Mouse (Mus musculus): ENCODE measurements at regions not wholly inside any gene's neighbourhood (a gene's known extent, or its start where the extent isn't known, plus 50 kb on each side); places are given as distances from the start of the nearest gene placed in this dataset.

DNA sequence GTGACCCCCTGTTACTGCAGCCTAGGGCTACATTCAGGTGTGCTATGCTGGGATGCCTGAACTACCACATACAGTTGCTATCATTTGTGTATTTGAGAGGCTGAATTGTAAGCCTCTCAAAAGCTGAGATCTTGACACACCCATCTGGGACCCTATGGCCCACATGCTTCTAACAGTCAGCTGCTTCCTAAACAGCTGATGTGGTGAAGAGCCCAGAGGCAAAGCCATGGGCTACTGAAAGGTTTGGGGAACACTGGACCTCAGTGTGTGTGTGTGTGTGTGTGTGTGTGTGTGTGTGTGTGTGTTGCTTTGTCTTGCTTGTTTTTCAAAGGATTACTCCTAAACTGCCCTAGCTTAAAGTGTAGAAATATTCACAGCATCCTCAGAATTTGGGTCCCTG lies 75.0 kb downstream of the Lbh start:
- no peak for DNase-seq (ENCODE audit: low read depth)

DNA sequence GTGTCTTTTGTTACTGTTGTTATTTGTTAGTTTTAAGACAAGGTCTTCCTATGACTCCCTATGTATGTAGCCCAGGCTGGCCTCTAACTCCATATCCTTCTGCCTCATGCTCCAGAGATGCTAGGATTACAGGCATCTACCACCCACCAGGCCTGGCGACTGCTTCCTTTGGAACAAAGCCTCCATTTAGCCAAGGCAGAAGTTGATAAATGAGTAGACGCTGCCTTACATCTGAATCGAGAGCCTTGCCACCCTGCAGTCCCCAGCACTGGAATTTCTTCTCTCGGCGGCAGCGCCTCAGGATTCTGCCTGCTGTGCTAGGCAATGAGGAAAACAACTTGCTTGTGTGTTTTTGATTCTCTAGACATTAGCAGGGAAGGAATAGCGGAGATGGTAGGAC lies 75.5 kb downstream of the Lbh start:
- DNase-seq (ENCODE audit: low read depth): no peak

DNA sequence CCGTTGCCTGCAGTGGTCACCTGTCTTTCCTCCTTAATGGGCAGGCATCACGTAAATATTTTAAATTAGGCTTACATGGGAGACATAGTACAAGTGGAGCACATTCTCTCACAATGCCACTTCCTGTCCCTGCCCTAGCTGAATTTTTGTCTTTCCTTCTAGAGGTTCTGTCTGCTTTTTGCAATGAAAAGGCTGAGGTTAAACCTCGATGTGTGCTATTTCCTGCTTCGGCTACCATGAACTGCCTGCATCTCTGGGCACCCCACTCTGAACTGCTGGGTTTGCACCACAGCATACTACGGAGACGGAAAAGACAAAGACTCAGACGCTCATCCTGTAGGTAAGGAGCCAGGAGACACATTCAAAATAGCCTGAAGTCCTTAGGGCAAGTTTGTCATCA lies 78.4 kb downstream of the Lbh start:
- no peak for DNase-seq (ENCODE audit: low read depth)

DNA sequence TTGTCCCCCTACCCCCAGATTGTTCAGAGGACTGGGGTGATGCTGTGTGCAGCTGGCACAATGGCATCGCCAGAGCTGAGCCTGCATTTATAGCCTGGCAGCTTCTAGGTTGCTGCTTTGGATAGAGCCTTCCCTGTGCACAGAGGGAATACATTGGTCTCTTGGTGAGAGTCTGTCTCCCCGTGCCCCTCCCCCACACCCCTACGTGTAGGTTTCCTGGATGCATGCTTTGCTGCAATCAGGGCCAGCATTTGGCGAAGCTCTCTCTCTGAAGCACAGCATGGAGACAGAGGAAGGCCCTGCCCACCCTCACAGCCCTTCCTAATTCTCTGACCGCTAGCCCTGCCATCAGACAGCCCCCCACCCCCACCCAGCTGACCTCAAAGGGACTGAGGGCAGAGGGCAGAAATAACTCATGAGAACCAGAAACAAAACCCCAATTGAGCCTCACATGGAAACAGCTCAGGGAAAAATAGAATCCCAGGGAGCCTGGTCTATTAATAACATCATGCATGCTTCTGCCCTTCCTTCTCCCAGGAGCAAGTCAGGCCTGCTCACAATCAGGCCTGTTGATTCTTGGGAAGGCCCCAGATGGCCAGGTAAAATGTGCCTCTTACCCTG lies 79.3 kb downstream of the Lbh start:
- DNase-seq (ENCODE audit: low read depth): no peak

DNA sequence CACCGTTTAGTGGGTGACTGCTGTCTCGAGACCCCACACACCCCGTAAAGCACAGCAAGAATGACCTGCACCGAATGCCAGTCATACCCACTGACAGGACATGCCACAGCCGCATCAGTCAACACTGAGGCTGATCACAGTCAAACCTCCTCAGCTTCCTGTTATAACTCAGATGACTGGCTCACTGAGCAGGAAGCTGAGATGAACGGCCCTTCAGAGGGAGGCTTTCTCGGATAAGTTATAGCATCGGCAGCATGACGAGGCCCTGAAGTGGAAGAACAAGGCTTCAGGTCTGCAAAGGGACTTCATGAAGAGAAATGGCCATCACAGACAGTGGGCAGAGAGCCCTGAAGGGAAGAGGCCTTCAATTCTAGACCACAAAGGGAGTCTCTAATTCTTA lies 87.0 kb downstream of the Lbh start:
- DNase-seq (ENCODE audit: low read depth): peak; percentile 17

DNA sequence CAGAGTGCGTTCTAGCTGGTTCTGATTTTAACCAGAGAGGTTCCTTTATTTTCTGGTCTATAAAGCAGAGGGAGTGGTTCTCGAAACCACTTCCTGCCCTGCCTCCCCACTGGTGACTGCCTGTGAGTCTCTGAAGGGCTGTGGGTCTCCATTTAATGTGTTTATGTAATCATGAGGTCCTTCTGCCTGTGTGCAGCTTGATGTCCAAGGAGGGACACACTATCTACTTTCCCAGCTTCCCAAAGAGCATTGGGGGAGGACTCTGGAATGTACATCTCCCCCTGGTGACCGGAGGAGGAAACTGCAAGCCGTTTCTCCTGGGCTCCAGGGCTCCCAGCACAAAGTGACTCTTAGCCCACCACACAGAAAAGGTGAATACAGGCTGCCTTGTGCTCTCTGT lies 90.8 kb downstream of the Lbh start:
- DNase-seq (ENCODE audit: low read depth): peak; percentile 63

DNA sequence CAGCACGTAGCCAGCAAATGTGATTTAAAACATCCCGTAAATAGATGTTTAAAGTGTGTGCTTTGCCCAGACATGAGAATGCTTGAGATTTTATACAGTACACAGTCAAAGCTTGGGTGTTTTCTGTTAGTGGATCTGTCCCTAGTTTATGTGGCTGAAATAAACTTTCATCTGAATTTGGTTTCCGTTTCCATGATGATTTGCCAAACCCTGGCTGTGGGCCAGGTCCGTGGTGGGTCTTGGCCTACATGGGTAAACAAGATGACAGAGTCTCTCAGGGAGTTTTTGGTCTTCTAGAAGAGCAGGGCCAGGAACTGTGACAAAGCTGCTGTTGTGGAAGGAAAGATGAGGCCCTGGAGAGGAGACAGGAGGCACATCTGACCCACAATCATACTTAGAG lies 91.9 kb downstream of the Lbh start:
- DNase-seq (ENCODE audit: low read depth): peak; percentile 83

DNA sequence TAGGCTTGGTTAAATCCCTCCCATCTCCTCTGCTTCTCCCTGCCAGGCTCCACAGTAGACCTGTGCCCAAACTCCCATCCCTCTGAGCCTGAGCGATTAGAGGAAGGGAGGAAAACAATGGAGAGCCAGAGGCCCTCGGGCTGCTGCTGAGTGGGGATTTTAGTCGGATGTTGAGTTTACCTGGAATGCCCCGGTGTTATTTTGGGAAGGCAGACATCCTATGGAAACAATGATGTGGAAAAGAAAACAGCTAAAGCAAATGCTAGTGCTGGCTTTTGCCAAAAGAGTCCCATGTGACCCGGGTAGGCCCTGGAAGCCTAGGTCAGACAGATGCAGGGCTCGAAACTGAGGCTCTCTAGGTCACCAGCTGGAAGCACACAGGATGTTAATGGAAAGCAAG lies 94.3 kb downstream of the Lbh start:
- DNase-seq (ENCODE audit: low read depth): no peak

DNA sequence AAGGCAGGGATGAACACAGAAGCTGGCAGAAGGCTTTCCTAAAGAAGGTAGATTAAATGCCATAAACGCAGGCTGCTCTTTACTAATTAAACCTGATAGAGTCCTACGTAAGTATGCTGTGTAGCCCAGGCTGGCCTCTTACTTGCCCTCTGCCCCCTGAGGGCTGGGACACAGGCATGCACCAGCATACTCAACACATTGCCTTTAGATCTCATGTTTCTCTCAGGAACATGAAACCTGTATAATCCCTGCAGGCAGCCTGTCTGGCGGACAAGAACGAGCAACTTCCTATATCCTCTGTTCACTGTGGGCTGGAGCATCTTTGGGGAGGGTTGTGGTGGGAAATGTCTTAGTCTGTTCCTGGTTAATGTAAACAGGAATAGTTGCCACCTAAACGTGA lies 94.8 kb upstream of the Lclat1 start:
- DNase-seq (ENCODE audit: low read depth): no peak

DNA sequence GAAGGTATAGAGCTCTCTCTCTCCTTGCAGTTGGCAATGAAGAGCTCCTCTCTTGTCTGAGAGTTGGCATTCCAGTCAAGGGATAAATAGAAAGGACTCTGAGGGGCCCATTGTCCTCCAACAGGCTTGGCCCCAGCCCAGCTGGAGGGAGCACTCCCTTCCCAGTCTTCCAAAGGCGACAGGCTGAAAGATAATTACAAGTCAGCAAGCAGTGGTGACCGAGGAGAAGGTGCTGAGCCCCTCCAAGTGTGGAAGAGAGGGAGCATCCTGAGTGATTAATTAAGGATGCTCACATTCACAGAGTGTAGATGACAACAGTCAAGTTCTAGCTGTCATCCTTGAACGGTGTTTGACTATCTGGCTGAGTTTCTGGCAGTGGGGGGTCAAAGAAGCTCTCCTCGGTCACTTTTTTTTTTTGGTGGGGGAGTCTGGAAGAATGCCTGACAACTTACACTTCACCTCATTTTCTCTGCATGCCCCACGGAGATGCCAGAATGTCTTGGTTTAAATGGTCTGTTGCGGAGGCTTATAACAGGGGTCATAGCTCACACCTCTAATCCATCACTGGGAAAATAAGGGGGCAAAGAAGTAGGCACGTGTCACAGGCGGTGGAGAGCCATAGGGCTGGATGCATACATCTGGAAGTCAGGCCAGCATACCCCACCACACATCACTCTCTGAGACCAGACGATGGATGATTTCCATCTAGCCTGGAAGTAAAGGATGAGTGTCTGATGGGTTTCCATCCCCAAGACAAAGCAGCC lies 93.5 kb upstream of the Lclat1 start:
- DNase-seq (ENCODE audit: low read depth): no peak

DNA sequence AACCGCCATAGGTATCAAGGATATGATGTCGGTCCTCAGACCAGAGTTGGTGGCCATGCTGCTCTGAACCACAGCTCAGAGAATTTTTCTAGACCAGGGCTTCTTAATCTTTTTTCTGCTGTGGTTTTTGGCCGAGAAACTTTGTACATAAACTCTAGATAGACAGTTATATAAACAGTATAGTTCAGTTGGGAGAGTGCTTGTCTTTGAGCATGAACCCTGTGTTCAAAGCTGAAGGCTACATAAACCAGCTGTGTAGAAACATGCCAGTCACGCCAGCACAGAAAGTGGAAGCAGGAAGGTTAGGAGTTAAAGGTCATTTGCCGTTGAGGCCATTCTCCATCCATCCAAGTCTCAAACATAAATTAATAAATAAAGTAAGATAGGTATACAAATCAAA lies 90.6 kb upstream of the Lclat1 start:
- no peak for DNase-seq (ENCODE audit: low read depth)

DNA sequence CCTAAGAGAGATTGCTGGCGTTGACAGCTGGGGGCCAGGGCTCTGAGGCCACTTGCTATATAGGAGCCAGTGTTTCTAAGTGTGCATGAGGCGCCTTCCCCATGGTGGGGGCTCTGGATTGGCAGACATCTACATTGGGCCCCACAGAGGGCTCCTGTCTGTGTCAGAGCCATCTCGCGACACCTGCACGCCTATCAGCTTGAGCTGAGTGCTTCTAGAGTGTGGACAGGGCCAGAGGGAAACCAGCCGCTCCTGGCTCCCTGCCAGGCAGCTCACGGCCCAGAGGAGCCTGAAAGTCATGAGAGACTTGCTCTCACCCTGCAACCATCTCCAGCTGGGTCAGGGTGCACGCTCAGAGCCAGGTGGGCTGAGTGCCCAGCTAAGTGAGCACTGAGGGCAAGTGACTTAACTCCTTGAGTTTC lies 85.1 kb upstream of the Lclat1 start:
- peak; percentile 20 for DNase-seq (ENCODE audit: low read depth)

DNA sequence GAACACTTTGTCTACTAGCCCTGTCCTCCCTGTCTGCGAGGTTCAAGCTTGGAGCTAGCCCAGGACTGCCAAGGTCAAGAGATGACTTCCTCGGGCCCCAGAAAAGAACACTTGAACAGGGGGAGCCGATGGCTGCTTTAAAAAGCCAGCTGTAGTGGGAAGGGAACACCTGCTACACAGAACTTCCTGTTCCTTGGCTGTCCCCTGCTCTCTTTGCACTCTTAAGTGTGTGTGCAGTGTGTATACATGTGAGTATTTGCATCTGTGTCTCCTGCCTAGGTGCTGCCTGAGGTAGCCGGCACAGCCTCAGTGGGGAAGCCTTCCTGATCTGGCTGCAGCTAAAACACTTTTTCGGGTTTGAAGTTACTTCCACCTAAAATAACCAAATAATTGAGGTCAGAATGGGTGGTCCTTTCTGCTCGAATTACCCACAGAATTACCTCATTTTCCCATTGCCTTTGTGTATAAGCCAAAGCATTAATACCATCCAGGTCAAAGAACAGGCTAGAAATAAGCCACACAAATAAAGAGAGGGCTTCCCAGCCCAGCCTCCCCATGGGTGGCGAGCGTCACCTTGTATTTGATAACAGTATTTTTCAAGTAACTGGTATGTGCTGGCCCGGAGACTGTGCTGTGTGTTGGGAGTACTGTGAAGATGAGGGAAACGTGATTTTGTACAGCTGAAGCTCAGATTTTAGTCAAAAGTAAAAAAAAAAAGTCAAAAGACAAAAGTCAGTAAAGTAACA lies 84.2 kb upstream of the Lclat1 start:
- DNase-seq (ENCODE audit: low read depth): no peak

DNA sequence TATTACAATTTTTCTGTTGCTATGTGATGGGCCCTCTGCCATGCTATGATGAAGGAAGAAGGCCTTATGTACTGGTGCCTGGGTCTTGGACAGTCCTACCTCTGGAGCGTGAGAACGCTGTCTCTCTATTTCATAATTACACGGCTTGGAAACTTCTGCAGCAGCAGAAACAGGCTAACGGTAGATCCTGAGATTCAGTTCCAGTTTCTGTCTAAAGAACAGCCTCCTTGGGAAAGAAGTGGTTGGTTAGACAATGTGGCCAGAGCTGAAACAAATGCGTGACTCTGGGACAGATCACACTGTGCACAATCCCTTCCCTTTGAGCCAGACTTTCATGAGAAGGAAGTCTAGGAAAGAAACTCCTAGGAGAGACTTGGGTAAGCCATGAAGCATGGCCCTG lies 80.7 kb upstream of the Lclat1 start:
- DNase-seq (ENCODE audit: low read depth): no peak

DNA sequence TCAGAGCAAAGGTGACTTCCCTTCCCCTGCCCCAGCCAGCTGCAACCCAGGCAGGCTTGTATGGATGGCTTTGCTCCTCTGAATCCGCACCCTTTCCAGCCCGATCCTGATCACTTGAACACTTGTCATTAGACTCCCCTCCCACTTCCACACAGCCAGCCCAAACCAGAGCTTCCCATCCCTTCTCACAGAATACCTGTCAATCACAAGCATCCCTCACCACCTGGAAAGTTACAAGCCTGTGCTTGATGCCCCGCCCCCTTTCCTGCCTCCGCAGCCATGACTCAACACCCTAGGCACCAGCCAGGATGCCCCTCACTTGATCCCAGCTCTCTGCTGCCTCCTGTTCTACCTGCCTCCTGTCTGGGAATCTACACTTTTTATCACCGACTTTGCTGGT lies 76.0 kb upstream of the Lclat1 start:
- DNase-seq (ENCODE audit: low read depth): no peak

DNA sequence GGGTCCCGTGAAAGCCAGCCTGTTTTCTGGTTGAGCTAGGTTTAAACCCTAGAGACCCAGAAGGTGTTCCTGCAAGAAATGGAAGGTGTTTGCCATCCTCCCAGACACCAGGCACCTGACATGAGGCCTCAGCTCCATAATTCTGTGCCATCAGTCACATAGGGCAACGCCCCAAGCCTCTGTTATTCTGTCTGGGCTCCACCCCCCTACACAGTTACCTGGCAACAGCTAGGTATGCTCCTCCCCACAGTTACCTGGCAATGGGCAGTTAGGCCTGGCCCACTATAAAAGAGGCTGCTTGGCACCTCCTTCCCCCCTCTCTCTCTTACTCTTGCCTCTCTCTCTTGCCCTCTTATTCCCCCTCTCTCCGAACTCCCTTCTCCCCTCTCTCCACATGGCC lies 75.5 kb upstream of the Lclat1 start:
- DNase-seq (ENCODE audit: low read depth): no peak

DNA sequence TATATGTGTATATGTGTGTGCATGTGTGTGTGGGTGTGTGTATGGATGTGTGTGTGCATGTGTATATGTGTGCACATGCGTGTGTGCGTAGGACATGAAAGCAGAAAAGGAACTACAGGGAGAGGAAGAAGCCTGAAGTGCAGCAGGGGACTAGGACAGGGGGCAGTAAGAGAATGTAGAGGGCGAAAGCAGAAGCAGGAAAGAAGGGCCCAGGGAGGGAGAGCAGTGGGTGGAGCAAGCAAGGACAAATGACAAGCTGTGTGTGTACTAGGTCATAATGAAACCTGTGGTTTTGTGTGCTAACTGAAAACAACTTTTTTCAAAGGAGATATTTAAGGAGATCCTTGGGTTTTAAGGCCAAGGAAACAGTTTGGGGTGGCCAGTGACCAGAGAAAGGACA lies 73.4 kb upstream of the Lclat1 start:
- DNase-seq (ENCODE audit: low read depth): peak; percentile 76

DNA sequence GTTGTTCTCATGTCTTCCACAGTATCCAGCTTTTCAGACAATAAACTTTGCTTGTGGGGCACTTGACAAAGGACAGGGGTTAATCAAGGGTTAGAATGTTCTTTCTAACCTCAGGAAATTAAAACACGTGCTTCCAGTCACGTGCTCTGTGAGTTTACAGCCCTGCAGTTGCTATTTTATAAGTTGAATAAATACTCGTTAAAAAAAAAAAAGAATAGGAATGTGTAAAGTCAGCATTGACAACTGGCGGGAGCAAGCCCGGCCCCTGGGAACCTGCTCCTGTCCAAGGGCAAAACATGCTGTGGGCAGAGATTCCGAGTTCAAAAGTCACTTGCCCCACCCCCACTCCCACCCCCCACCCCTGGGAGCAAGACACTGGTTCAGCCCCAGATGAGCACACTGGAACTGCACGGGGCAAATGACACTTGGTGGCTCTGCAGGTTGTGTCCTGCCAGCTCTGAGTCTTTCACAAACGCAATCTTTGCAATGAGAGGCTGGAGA lies 72.8 kb upstream of the Lclat1 start:
- no peak for DNase-seq (ENCODE audit: low read depth)

DNA sequence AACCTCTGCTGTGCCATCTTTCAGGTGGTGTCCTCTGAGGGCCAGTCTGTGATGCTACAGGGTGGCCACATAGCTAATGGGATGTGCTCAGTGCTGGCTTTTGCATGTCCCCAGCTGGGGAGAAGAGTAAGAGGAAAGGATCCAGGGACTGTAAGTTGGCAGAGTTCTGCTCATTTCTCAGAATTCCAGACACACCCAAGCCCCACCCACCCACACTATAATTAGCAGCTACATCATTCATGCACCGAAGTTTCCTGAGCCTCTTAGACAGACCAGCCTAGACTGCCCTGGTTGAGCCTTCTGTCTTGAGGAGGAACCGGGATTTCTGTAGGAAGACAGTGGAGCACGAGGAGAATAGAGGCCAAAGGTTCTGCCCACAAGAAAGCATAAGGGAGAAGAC lies 70.9 kb upstream of the Lclat1 start:
- DNase-seq (ENCODE audit: low read depth): no peak

DNA sequence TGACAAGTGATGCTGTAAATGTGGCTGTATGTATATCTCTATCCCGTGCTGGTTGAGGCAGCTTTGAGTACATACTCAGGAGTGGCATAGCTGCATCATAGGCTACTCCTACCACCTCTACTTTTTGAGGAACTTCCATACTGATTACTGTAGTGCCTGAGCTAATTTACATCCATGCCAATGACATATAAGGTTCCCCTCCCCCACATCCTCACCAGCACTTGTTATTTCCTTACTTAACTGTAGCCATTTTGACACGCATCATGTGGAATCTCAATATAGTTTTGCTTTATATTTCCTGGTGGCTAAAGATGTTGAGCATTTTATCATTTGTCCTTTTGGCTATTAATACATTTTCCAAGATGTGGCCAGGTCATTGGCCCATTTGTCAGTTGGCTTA lies 69.2 kb upstream of the Lclat1 start:
- no peak for DNase-seq (ENCODE audit: low read depth)

DNA sequence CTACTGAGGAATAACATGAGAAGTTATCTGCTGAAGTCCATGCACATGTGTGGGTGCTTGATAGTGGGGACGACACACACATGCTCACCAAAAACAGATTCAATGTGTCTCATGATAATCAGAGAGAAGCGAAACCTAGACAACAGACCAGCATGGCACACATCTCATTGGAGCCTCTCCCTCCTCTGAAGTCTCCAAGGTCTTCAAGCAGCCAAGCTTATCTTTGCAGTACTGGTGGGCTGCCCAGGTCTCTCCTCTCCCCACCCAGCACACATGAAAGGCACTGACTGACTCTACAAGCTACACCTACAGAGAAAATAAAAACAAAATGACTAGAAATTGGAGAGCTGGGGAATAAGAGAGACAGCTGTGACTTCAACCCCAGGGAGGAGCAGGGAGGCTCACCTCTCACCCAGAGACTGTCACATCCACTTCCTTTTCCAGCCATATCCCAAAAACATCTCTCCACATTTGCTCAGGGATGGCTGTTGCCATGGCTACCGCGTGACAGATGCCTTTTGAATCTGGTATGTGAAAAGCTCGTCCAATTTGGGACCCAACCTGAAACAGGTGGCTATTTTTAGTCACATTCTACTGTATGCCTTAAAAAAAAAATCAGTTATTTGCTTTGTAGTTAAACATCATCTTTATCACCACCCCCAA lies 62.7 kb upstream of the Lclat1 start:
- no peak for DNase-seq (ENCODE audit: low read depth)

DNA sequence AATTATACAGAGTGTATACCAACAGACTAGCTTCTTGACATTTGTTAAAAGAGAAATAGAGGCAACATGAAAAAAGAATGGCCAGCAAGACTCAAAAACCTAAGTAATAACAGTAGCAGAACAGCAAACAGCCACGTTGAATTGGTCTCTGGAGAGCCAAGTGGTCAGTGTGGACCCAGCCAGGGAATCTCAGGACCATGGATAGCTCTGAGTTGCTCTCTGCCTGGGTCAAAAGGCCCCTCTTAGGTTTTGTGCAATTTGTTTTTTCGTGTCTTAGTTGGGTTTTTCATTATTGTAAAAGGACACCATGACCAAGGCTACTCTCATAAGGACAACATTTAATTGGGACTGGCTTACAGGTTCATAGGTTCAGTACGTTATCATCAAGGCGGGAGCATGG lies 60.8 kb upstream of the Lclat1 start:
- DNase-seq (ENCODE audit: low read depth): peak; percentile 50

DNA sequence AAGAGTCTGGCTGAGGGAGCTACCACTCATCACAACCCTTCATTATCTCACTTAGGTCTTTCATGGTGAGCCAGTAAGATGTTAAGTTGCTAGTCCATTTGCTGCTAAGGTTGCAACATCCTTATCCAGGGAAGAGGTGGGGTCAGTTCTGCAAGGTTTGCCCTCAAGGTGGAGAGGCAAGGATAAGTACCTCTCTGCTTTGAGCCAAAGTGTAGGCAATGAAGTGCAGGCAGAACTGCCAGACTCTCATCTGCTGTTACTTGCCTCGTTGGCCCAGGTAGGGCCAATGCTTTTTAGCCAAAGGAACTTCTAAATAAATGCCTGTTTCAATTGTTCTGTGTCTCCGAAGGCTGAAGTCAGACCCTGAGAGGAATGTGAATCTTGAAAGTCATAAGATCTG lies 59.6 kb upstream of the Lclat1 start:
- DNase-seq (ENCODE audit: low read depth): no peak

All from 416B (cell line).